Mouse (Mus musculus) liver, embryonic 14.5 days (tissue): ENCODE data around the gene Gm20481.

Experiments
- CTCF ChIP-seq: IDR thresholded peaks from 2 replicates; pipeline ENCODE4 v1.5.1; 2016; ENCODE audit warnings: antibody characterized with exemption, low read depth, control low read depth
- EP300 ChIP-seq: IDR thresholded peaks from 2 replicates; pipeline ENCODE4 v1.6.1; 2016; ENCODE audit warnings: antibody characterized with exemption, low read depth

- TF ChIP-seq CTCF: no peak
- TF ChIP-seq EP300: no peak
These were observed 15.8 kb upstream of the Gm20481 start for GRCm38 (mm10) chr17:34953904-34954303.
